Mouse (Mus musculus): ENCODE measurements around the gene Sgcd. TPM values are rescaled to one million over a fixed set of nuclear protein-coding genes. Genes with fewer than 3 reads are reported as not detected.
"Not testable (repeated sequence)": the region's sequence is repeated elsewhere in the genome, so short reads cannot be mapped to it uniquely, and the experiment has no call there.

Sgcd gene
- polyA plus RNA-seq, 1 experiment from 2014 or later = 3.7 TPM

GRCm38 (mm10) chr11:47446337-47446736 is 542.4 kb downstream of the Sgcd start:
- H3K9me3 ChIP-seq (ENCODE audit: control insufficient read depth, low read length) = no peaks in the 10 kb centered on the region
- H3K36me3 ChIP-seq (ENCODE audit: control insufficient read depth, insufficient read depth) = no peaks in the 10 kb centered on the region
- H3K4me2 ChIP-seq (ENCODE audit: low read length) = no peak overlapping the region
- H3K4me1 ChIP-seq (replicated peaks; ENCODE audit: control insufficient read depth, insufficient read depth, low read length) = no peaks in the 10 kb centered on the region
- no peak overlapping the region for H3K9ac ChIP-seq (replicated peaks; ENCODE audit: low read depth, low read length)
- no peak overlapping the region for H3K27ac ChIP-seq (ENCODE audit: low read length)
- no peak overlapping the region for H3K4me3 ChIP-seq (replicated peaks; ENCODE audit: low read length)
- no peak for ATAC-seq
- 83% methylated on average over 3 of the region's 3 CpGs for WGBS
- no peaks in the 10 kb centered on the region for H3K27me3 ChIP-seq (replicated peaks; ENCODE audit: control insufficient read depth, insufficient read depth, low read length)

- Histone ChIP-seq H3K36me3 (ENCODE audit: control insufficient read depth, insufficient read depth) (no peaks in the 10 kb centered on the region), H3K4me1 (replicated peaks; ENCODE audit: control insufficient read depth, insufficient read depth, low read length) (no peaks in the 10 kb centered on the region), H3K27ac (ENCODE audit: low read length) (no peak overlapping the region), H3K27me3 (replicated peaks; ENCODE audit: control insufficient read depth, insufficient read depth, low read length) (no peaks in the 10 kb centered on the region), H3K4me3 (replicated peaks; ENCODE audit: low read length) (no peak overlapping the region), H3K9ac (replicated peaks; ENCODE audit: low read depth, low read length) (no peak overlapping the region), H3K4me2 (ENCODE audit: low read length) (no peak overlapping the region), H3K9me3 (ENCODE audit: control insufficient read depth, low read length) (no peaks in the 10 kb centered on the region)
- ATAC-seq = no peak
- 74% methylated on average over 2 of the region's 2 CpGs for WGBS
These were observed 543.1 kb downstream of the Sgcd start for GRCm38 (mm10) chr11:47445683-47446082.

GRCm38 (mm10) chr11:47442266-47442665 is 546.5 kb downstream of the Sgcd start:
- no peak overlapping the region for H3K4me2 ChIP-seq (ENCODE audit: low read length)
- no peak overlapping the region for H3K9ac ChIP-seq (replicated peaks; ENCODE audit: low read depth, low read length)
- WGBS = 53% methylated on average over 2 of the region's 2 CpGs
- no peaks in the 10 kb centered on the region for H3K9me3 ChIP-seq (ENCODE audit: control insufficient read depth, low read length)
- H3K27ac ChIP-seq (ENCODE audit: low read length) = no peak overlapping the region
- ATAC-seq = no peak
- H3K36me3 ChIP-seq (ENCODE audit: control insufficient read depth, insufficient read depth) = no peaks in the 10 kb centered on the region
- H3K4me3 ChIP-seq (replicated peaks; ENCODE audit: low read length) = no peak overlapping the region
- H3K4me1 ChIP-seq (replicated peaks; ENCODE audit: control insufficient read depth, insufficient read depth, low read length) = no peaks in the 10 kb centered on the region
- H3K27me3 ChIP-seq (replicated peaks; ENCODE audit: control insufficient read depth, insufficient read depth, low read length) = no peaks in the 10 kb centered on the region

GRCm38 (mm10) chr11:47399607-47400006 is 589.2 kb downstream of the Sgcd start:
- no peak overlapping the region for H3K4me3 ChIP-seq (replicated peaks; ENCODE audit: low read length)
- H3K4me1 ChIP-seq (replicated peaks; ENCODE audit: control insufficient read depth, insufficient read depth, low read length) = no peaks in the 10 kb centered on the region
- no peaks in the 10 kb centered on the region for H3K36me3 ChIP-seq (ENCODE audit: control insufficient read depth, insufficient read depth)
- H3K9ac ChIP-seq (replicated peaks; ENCODE audit: low read depth, low read length) = no peak overlapping the region
- 4% methylated on average over 3 of the region's 3 CpGs for WGBS
- no peak overlapping the region for H3K27ac ChIP-seq (ENCODE audit: low read length)
- no peak for ATAC-seq
- H3K27me3 ChIP-seq (replicated peaks; ENCODE audit: control insufficient read depth, insufficient read depth, low read length) = no peaks in the 10 kb centered on the region
- no peaks in the 10 kb centered on the region for H3K9me3 ChIP-seq (ENCODE audit: control insufficient read depth, low read length)
- no peak overlapping the region for H3K4me2 ChIP-seq (ENCODE audit: low read length)

- H3K4me3 ChIP-seq (replicated peaks; ENCODE audit: low read length); H3K9ac ChIP-seq (replicated peaks; ENCODE audit: low read depth, low read length); H3K27ac ChIP-seq (ENCODE audit: low read length); H3K27me3 ChIP-seq (replicated peaks; ENCODE audit: control insufficient read depth, insufficient read depth, low read length); ATAC-seq; H3K36me3 ChIP-seq (ENCODE audit: control insufficient read depth, insufficient read depth); H3K4me1 ChIP-seq (replicated peaks; ENCODE audit: control insufficient read depth, insufficient read depth, low read length); H3K9me3 ChIP-seq (ENCODE audit: control insufficient read depth, low read length); H3K4me2 ChIP-seq (ENCODE audit: low read length): not testable (repeated sequence)
- 78% methylated on average over 2 of the region's 2 CpGs for WGBS
These were observed 598.0 kb downstream of the Sgcd start for GRCm38 (mm10) chr11:47390798-47391197.

- H3K27me3 ChIP-seq (replicated peaks; ENCODE audit: control insufficient read depth, insufficient read depth, low read length) = no peaks in the 10 kb centered on the region
These were observed 599.4 kb downstream of the Sgcd start for GRCm38 (mm10) chr11:47389327-47389726.

GRCm38 (mm10) chr11:47387726-47388125 is 601.0 kb downstream of the Sgcd start:
- no peak overlapping the region for H3K4me3 ChIP-seq (replicated peaks; ENCODE audit: low read length)
- H3K4me2 ChIP-seq (ENCODE audit: low read length) = no peak overlapping the region
- no peak overlapping the region for H3K9ac ChIP-seq (replicated peaks; ENCODE audit: low read depth, low read length)
- no peak overlapping the region for H3K27ac ChIP-seq (ENCODE audit: low read length)
- no peaks in the 10 kb centered on the region for H3K36me3 ChIP-seq (ENCODE audit: control insufficient read depth, insufficient read depth)
- no peaks in the 10 kb centered on the region for H3K4me1 ChIP-seq (replicated peaks; ENCODE audit: control insufficient read depth, insufficient read depth, low read length)
- no peaks in the 10 kb centered on the region for H3K9me3 ChIP-seq (ENCODE audit: control insufficient read depth, low read length)
- 90% methylated on average over 3 of the region's 3 CpGs for WGBS
- no peaks in the 10 kb centered on the region for H3K27me3 ChIP-seq (replicated peaks; ENCODE audit: control insufficient read depth, insufficient read depth, low read length)
- no peak for ATAC-seq

More at GRCm38 (mm10) chr11:47389327-47389726, 599.4 kb downstream of the Sgcd start:
- H3K9ac ChIP-seq (replicated peaks; ENCODE audit: low read depth, low read length) = no peak overlapping the region
- H3K4me3 ChIP-seq (replicated peaks; ENCODE audit: low read length) = no peak overlapping the region
- H3K27ac ChIP-seq (ENCODE audit: low read length) = no peak overlapping the region
- no peaks in the 10 kb centered on the region for H3K9me3 ChIP-seq (ENCODE audit: control insufficient read depth, low read length)
- ATAC-seq = no peak
- H3K36me3 ChIP-seq (ENCODE audit: control insufficient read depth, insufficient read depth) = no peaks in the 10 kb centered on the region
- H3K4me1 ChIP-seq (replicated peaks; ENCODE audit: control insufficient read depth, insufficient read depth, low read length) = no peaks in the 10 kb centered on the region
- H3K4me2 ChIP-seq (ENCODE audit: low read length) = no peak overlapping the region

- H3K4me3 ChIP-seq (replicated peaks; ENCODE audit: low read length) = no peak overlapping the region
- no peaks in the 10 kb centered on the region for H3K36me3 ChIP-seq (ENCODE audit: control insufficient read depth, insufficient read depth)
- no peaks in the 10 kb centered on the region for H3K9me3 ChIP-seq (ENCODE audit: control insufficient read depth, low read length)
These were observed 602.6 kb downstream of the Sgcd start for GRCm38 (mm10) chr11:47386136-47386535.

GRCm38 (mm10) chr11:47379630-47379958 is 609.2 kb downstream of the Sgcd start:
- no peak overlapping the region for H3K27ac ChIP-seq (ENCODE audit: low read length)
- ATAC-seq = no peak
- peak overlapping the region; percentile 34 for H3K4me3 ChIP-seq (replicated peaks; ENCODE audit: low read length)
- 36% methylated on average over 4 of the region's 4 CpGs for WGBS
- H3K4me2 ChIP-seq (ENCODE audit: low read length) = peak overlapping the region; percentile 64
- H3K27me3 ChIP-seq (replicated peaks; ENCODE audit: control insufficient read depth, insufficient read depth, low read length) = no peaks in the 10 kb centered on the region
- peaks cover 12% of the 10 kb centered on the region for H3K4me1 ChIP-seq (replicated peaks; ENCODE audit: control insufficient read depth, insufficient read depth, low read length)
- no peaks in the 10 kb centered on the region for H3K9me3 ChIP-seq (ENCODE audit: control insufficient read depth, low read length)
- no peak overlapping the region; the same call in 1 of the 2 replicates for H3K9ac ChIP-seq (replicated peaks; ENCODE audit: low read depth, low read length)
- H3K36me3 ChIP-seq (ENCODE audit: control insufficient read depth, insufficient read depth) = no peaks in the 10 kb centered on the region

More at GRCm38 (mm10) chr11:47386136-47386535, 602.6 kb downstream of the Sgcd start:
- Histone ChIP-seq H3K27me3 (replicated peaks; ENCODE audit: control insufficient read depth, insufficient read depth, low read length) (no peaks in the 10 kb centered on the region), H3K27ac (ENCODE audit: low read length) (no peak overlapping the region), H3K4me2 (ENCODE audit: low read length) (no peak overlapping the region), H3K4me1 (replicated peaks; ENCODE audit: control insufficient read depth, insufficient read depth, low read length) (no peaks in the 10 kb centered on the region), H3K9ac (replicated peaks; ENCODE audit: low read depth, low read length) (no peak overlapping the region)
- ATAC-seq = no peak

- 11% methylated on average over 25 of the region's 25 CpGs for WGBS
- Histone ChIP-seq H3K27me3 (replicated peaks; ENCODE audit: control insufficient read depth, insufficient read depth, low read length) (no peaks in the 10 kb centered on the region), H3K4me1 (replicated peaks; ENCODE audit: control insufficient read depth, insufficient read depth, low read length) (peaks cover 12% of the 10 kb centered on the region), H3K4me3 (replicated peaks; ENCODE audit: low read length) (peak overlapping the region; percentile 34), H3K27ac (ENCODE audit: low read length) (no peak overlapping the region), H3K4me2 (ENCODE audit: low read length) (peak overlapping the region; percentile 64), H3K36me3 (ENCODE audit: control insufficient read depth, insufficient read depth) (no peaks in the 10 kb centered on the region), H3K9me3 (ENCODE audit: control insufficient read depth, low read length) (no peaks in the 10 kb centered on the region), H3K9ac (replicated peaks; ENCODE audit: low read depth, low read length) (peak overlapping the region; percentile 55)
- peak; percentile 90 for ATAC-seq
These were observed 609.7 kb downstream of the Sgcd start for GRCm38 (mm10) chr11:47378843-47379629.

Data from forebrain, embryonic 16.5 days (tissue).